Comparison of ENCODE assay signal across 23 mouse cellular contexts in genomic region chr4:123035636-123036035, GRCm38 (mm10). TPM values are rescaled to one million over a fixed set of nuclear protein-coding genes. Genes with fewer than 3 reads are reported as not detected.
DNase-seq lines count a peak whose midpoint lies in the region; ATAC-seq and TF ChIP-seq lines count a peak whose summit lies in the region.
"Had no signal": no experiment of that assay in that cellular context is flagged by ENCODE, and none has a peak within 500 bp of the region (broad histone marks: within the 10 kb centered on the region; RNA-seq: fewer than 3 reads in every experiment).

No protein-coding gene starts in this region.

- ATAC-seq in hindbrain, embryonic 12.5 days (ENCODE audit: low FRiP score), result no peak
- ATAC-seq: activated CD4-positive, CD25-positive, alpha-beta regulatory T cell, adult 4 months; CD4-positive, CD25-positive, alpha-beta regulatory T cell, adult 4 months; forebrain, embryonic 14.5 days; forebrain, embryonic 16.5 days; Patski had no signal

- no peaks in the 10 kb centered on the region for H3K27me3 ChIP-seq in hindbrain, embryonic 12.5 days
- H3K27me3 ChIP-seq in hindbrain, embryonic 10.5 days (ENCODE audit: insufficient read depth, poor library complexity, severe bottlenecking), result no peaks in the 10 kb centered on the region
- H3K27me3 ChIP-seq in C2C12 (ENCODE audit: control insufficient read depth, insufficient read depth, insufficient read length), result no peaks in the 10 kb centered on the region
- no peaks in the 10 kb centered on the region for H3K27me3 ChIP-seq in myocyte (ENCODE audit: control insufficient read depth, insufficient read depth, insufficient read length)
- H3K27me3 ChIP-seq: CH12.LX; embryonic facial prominence, embryonic 13.5 days; forebrain, embryonic 12.5 days; Patski had no signal

- no peak for TF ChIP-seq POLR2A in myocyte (IDR thresholded peaks at IDR 0.05; ENCODE audit: insufficient read length, low read depth)

- H3K79me2 ChIP-seq in C2C12 (ENCODE audit: control insufficient read depth, insufficient read depth), result peaks cover 88% of the 10 kb centered on the region
- peaks cover 52% of the 10 kb centered on the region for H3K79me2 ChIP-seq in myocyte (ENCODE audit: control insufficient read depth, insufficient read depth)

- no peak overlapping the region for H3K4me2 ChIP-seq in hindbrain, embryonic 12.5 days (replicated peaks)
- peak overlapping the region; percentile 51 for H3K4me2 ChIP-seq in myocyte (ENCODE audit: low read depth)
- H3K4me2 ChIP-seq: embryonic facial prominence, embryonic 13.5 days; forebrain, embryonic 12.5 days had no signal

- no peak overlapping the region for H3K4me3 ChIP-seq in hindbrain, embryonic 12.5 days
- no peak overlapping the region for H3K4me3 ChIP-seq in hindbrain, embryonic 10.5 days
- no peak overlapping the region for H3K4me3 ChIP-seq in C2C12 (ENCODE audit: insufficient read depth, poor library complexity, severe bottlenecking)
- H3K4me3 ChIP-seq in myocyte, result no peak overlapping the region
- H3K4me3 ChIP-seq: embryonic facial prominence, embryonic 13.5 days; forebrain, embryonic 10.5 days; forebrain, embryonic 12.5 days had no signal

- peaks cover 45% of the 10 kb centered on the region for H3K36me3 ChIP-seq in hindbrain, embryonic 12.5 days
- H3K36me3 ChIP-seq in hindbrain, embryonic 10.5 days, result peaks cover 88% of the 10 kb centered on the region
- H3K36me3 ChIP-seq in C2C12 (ENCODE audit: control insufficient read depth, insufficient read depth) (peaks cover 49% of the 10 kb centered on the region), myocyte (ENCODE audit: control insufficient read depth, insufficient read depth) (peaks cover 32% of the 10 kb centered on the region)

- H3K9me3 ChIP-seq in hindbrain, embryonic 12.5 days (replicated peaks), result no peaks in the 10 kb centered on the region
- no peaks in the 10 kb centered on the region for H3K9me3 ChIP-seq in hindbrain, embryonic 10.5 days
- H3K9me3 ChIP-seq: embryonic facial prominence, embryonic 13.5 days; forebrain, embryonic 10.5 days; forebrain, embryonic 12.5 days; G1E had no signal

- no peak for TF ChIP-seq CTCF in C2C12 (IDR thresholded peaks at IDR 0.05; ENCODE audit: control insufficient read depth, insufficient read depth, insufficient read length)

- H3K9ac ChIP-seq in hindbrain, embryonic 12.5 days, result no peak overlapping the region
- H3K9ac ChIP-seq: embryonic facial prominence, embryonic 13.5 days; forebrain, embryonic 12.5 days had no signal

- H3K79me3 ChIP-seq in C2C12 (ENCODE audit: low read depth), result peaks cover 64% of the 10 kb centered on the region

- H3K4me1 ChIP-seq in hindbrain, embryonic 12.5 days, result peaks cover 6% of the 10 kb centered on the region
- peaks cover 10% of the 10 kb centered on the region; the same call in 1 of the 2 replicates for H3K4me1 ChIP-seq in hindbrain, embryonic 10.5 days (replicated peaks)
- H3K4me1 ChIP-seq: forebrain, embryonic 10.5 days had no signal

- no peak for DNase-seq in hindbrain, embryonic 10.5 days (ENCODE audit: low spot score)
- no peak for DNase-seq in lung, adult 18-20 months
- DNase-seq: adrenal gland, adult 8-10 months; adrenal gland, postnatal 14 days; adrenal gland, postnatal 36 days; cerebellum, adult 11-12 months; cerebellum, adult 2 months; cerebellum, adult 9-10 months; cerebellum, postnatal 10 days; cerebellum, postnatal 25 days had no signal

- H3ac ChIP-seq in C2C12 (ENCODE audit: control insufficient read depth, insufficient read length, low read depth) (no peak overlapping the region), myocyte (ENCODE audit: control insufficient read depth, insufficient read length) (no peak overlapping the region)

- 0 out of 2 replicates have a peak overlapping the region, but pooled peaks have one; percentile 12 for H3K27ac ChIP-seq in hindbrain, embryonic 12.5 days
- no peak overlapping the region for H3K27ac ChIP-seq in hindbrain, embryonic 10.5 days
- H3K27ac ChIP-seq: embryonic facial prominence, embryonic 13.5 days; forebrain, embryonic 10.5 days; forebrain, embryonic 12.5 days had no signal

- 92% methylated on average over 2 of the region's 2 CpGs for WGBS in hindbrain, embryonic 12.5 days
- 95% methylated on average over 2 of the region's 2 CpGs for WGBS in hindbrain, embryonic 10.5 days

TF ChIP-seq in C2C12, 6 proteins besides CTCF, POLR2A, EP300 and RAD21:
- TF ChIP-seq FOSL1 (IDR thresholded peaks at IDR 0.05; ENCODE audit: insufficient read depth, low read length, poor library complexity, severe bottlenecking) (no peak), CEBPB (IDR thresholded peaks at IDR 0.05; ENCODE audit: low read depth) (no peak), USF1 (IDR thresholded peaks at IDR 0.05; ENCODE audit: low read depth) (no peak), MYOG (IDR thresholded peaks at IDR 0.05; ENCODE audit: control insufficient read depth, extremely low read depth, insufficient read length) (no peak), MAX (IDR thresholded peaks at IDR 0.05) (no peak), MYOD1 (IDR thresholded peaks at IDR 0.05; ENCODE audit: control insufficient read depth, insufficient read length, low read depth) (peak; percentile 93)

TF ChIP-seq in myocyte, 11 proteins besides CTCF, POLR2A, EP300 and RAD21:
- TF ChIP-seq MYOD1 (IDR thresholded peaks at IDR 0.05; ENCODE audit: control insufficient read depth in 1 of 3, insufficient read length in 2 of 3, low read depth in 2 of 3) (peak; percentile 99 to 100 (median 99)), E2F4 (IDR thresholded peaks at IDR 0.05; ENCODE audit: insufficient read depth) (no peak), USF1 (IDR thresholded peaks at IDR 0.05; ENCODE audit: low read depth) (no peak), MYOG (IDR thresholded peaks at IDR 0.05; ENCODE audit: control insufficient read depth in 1 of 3, insufficient read depth in 1 of 3, insufficient read length in 2 of 3, low read depth in 2 of 3) (peak; percentile 50 to 96 (median 87)), TCF12 (IDR thresholded peaks at IDR 0.05; ENCODE audit: insufficient read depth, poor library complexity, severe bottlenecking) (peak; percentile 95), SRF (IDR thresholded peaks at IDR 0.05; ENCODE audit: control insufficient read depth, insufficient read length, low read depth) (no peak), TCF3 (IDR thresholded peaks at IDR 0.05; ENCODE audit: insufficient read length, low read depth) (peak; percentile 96), REST (IDR thresholded peaks at IDR 0.05; ENCODE audit: insufficient read depth, insufficient read length) (no peak), MAX (IDR thresholded peaks at IDR 0.05; ENCODE audit: low read depth) (no peak), POLR2AphosphoS2 (IDR thresholded peaks at IDR 0.05; ENCODE audit: insufficient read length, low read depth) (no peak), CEBPB (IDR thresholded peaks at IDR 0.05; ENCODE audit: insufficient read depth, poor library complexity, severe bottlenecking) (no peak)

RNA-seq across cellular contexts. Expression of gene Trit1, which starts 19.2 kb away (rescaled TPM):
- 23.3 and 26.7 TPM in 2 replicates for polyA plus RNA-seq in hindbrain, embryonic 12.5 days (2016; fragmentation: Nextera tagmentation; extraction: Ambion mirVana)
- 22.7 and 25.0 TPM in 2 replicates for polyA plus RNA-seq in hindbrain, embryonic 10.5 days (2016; fragmentation: Nextera tagmentation; extraction: Ambion mirVana)
- polyA plus RNA-seq in C2C12 (2012; fragmentation: generic; extraction: Trizol) (6.3 TPM), myocyte (2012; fragmentation: generic; extraction: Trizol) (14.2 TPM)

RNA-seq across cellular contexts. Expression of gene Mycl, which starts 40.2 kb away (rescaled TPM):
- polyA plus RNA-seq in hindbrain, embryonic 12.5 days (2016; fragmentation: Nextera tagmentation; extraction: Ambion mirVana), result 103 and 105 TPM in 2 replicates
- polyA plus RNA-seq in hindbrain, embryonic 10.5 days (2016; fragmentation: Nextera tagmentation; extraction: Ambion mirVana), result 74.1 and 82.3 TPM in 2 replicates
- polyA plus RNA-seq in C2C12 (2012; fragmentation: generic; extraction: Trizol) (11.5 TPM), myocyte (2012; fragmentation: generic; extraction: Trizol) (9.6 TPM)
- polyA plus RNA-seq: activated CD4-positive, CD25-positive, alpha-beta regulatory T cell, adult 4 months; CD4-positive, CD25-positive, alpha-beta regulatory T cell, adult 4 months; G1E had no signal
